Mouse (Mus musculus): ENCODE data around the gene Uba7.

Gene Uba7

GRCm38 (mm10) chr9:107962916-107963315 lies 12.4 kb upstream of the Uba7 start:
- DNase-seq (ENCODE audit: low spot score): no peak

- peak; percentile 94 for DNase-seq (ENCODE audit: low spot score)
Measured at GRCm38 (mm10) chr9:107963700-107964099, 11.6 kb upstream of the Uba7 start.

GRCm38 (mm10) chr9:107964681-107965080 lies 10.6 kb upstream of the Uba7 start:
- DNase-seq (ENCODE audit: low spot score): no peak

GRCm38 (mm10) chr9:107966676-107967075 lies 8.6 kb upstream of the Uba7 start:
- no peak for DNase-seq (ENCODE audit: low spot score)

GRCm38 (mm10) chr9:107967437-107967836 lies 7.9 kb upstream of the Uba7 start:
- no peak for DNase-seq (ENCODE audit: low spot score)

GRCm38 (mm10) chr9:107968531-107968930 lies 6.8 kb upstream of the Uba7 start:
- DNase-seq (ENCODE audit: low spot score): no peak

GRCm38 (mm10) chr9:107970311-107970710 lies 5.0 kb upstream of the Uba7 start:
- DNase-seq (ENCODE audit: low spot score): no peak

- DNase-seq (ENCODE audit: low spot score): no peak
Measured at GRCm38 (mm10) chr9:107971690-107972541, 3.4 kb upstream of the Uba7 start.

- DNase-seq (ENCODE audit: low spot score): no peak
Measured at GRCm38 (mm10) chr9:107974491-107975171, 674 bp upstream of the Uba7 start.

- DNase-seq (ENCODE audit: low spot score): no peak
Measured at GRCm38 (mm10) chr9:107978815-107979214, 3.5 kb downstream of the Uba7 start.

- no peak for DNase-seq (ENCODE audit: low spot score)
Measured at GRCm38 (mm10) chr9:107981684-107982605, 6.6 kb downstream of the Uba7 start.

GRCm38 (mm10) chr9:107982681-107983346 lies 7.5 kb downstream of the Uba7 start, which contains the start of gene Gm20661:
Gm20661 (plus strand) TSS chr9:107983058.
- peak; percentile 73 for DNase-seq (ENCODE audit: low spot score)

GRCm38 (mm10) chr9:107983421-107983890 lies 8.2 kb downstream of the Uba7 start:
- DNase-seq (ENCODE audit: low spot score): peak; percentile 85

- DNase-seq (ENCODE audit: low spot score): no peak
Measured at GRCm38 (mm10) chr9:107984052-107984753, 8.9 kb downstream of the Uba7 start.

- no peak for DNase-seq (ENCODE audit: low spot score)
Measured at GRCm38 (mm10) chr9:107984754-107985055, 9.4 kb downstream of the Uba7 start.

GRCm38 (mm10) chr9:107985131-107986119 lies 10.1 kb downstream of the Uba7 start, which contains the start of gene Inka1:
Inka1 (minus strand) TSS chr9:107985879.
- DNase-seq (ENCODE audit: low spot score): peak; percentile 95

- DNase-seq (ENCODE audit: low spot score): peak; percentile 84
Measured at GRCm38 (mm10) chr9:107986376-107986775, 11.1 kb downstream of the Uba7 start.

- no peak for DNase-seq (ENCODE audit: low spot score)
Measured at GRCm38 (mm10) chr9:107987950-107988349, 12.6 kb downstream of the Uba7 start.

GRCm38 (mm10) chr9:107992197-107992596 lies 16.9 kb downstream of the Uba7 start, which contains the start of gene Cdhr4:
Cdhr4 (plus strand) TSS chr9:107992497.
- no peak for DNase-seq (ENCODE audit: low spot score)

GRCm38 (mm10) chr9:107993013-107993412 lies 17.7 kb downstream of the Uba7 start:
- no peak for DNase-seq (ENCODE audit: low spot score)
